Mouse (Mus musculus): ENCODE measurements around the gene Nemf. TPM values are rescaled to one million over a fixed set of nuclear protein-coding genes. Genes with fewer than 3 reads are reported as not detected.

The Nemf gene
- total and polyA plus RNA-seq, 3 experiments = 34.3 to 56.6 (median 44.9) TPM

GRCm38 (mm10) chr12:69351685-69352084 is 5.3 kb downstream of the Nemf start:
- Histone ChIP-seq H3K27me3 (replicated peaks) (no peaks in the 10 kb centered on the region), H3K4me1 (ENCODE audit: control insufficient read depth in 1 of 2, insufficient read depth in 2 of 2) (peaks cover 5 to 13% of the 10 kb centered on the region in 2 experiments), H3K9me3 (replicated peaks; ENCODE audit: low read length) (no peaks in the 10 kb centered on the region), H3K36me3 (replicated peaks in 1 of 2; ENCODE audit: control insufficient read depth in 1 of 2, insufficient read depth in 1 of 2, low read length in 1 of 2) (peaks cover 38 to 70% of the 10 kb centered on the region in 2 experiments), H3K27ac (ENCODE audit: insufficient read depth, low read depth) (no peak overlapping the region), H3K4me3 (replicated peaks in 1 of 3; ENCODE audit: low read depth in 2 of 3, low read length in 2 of 3, poor library complexity in 1 of 3) (no peak overlapping the region), H3K79me2 (replicated peaks; ENCODE audit: control insufficient read depth, extremely low read depth, insufficient read depth, poor library complexity, severe bottlenecking) (peaks cover 21% of the 10 kb centered on the region), H3K4me2 (ENCODE audit: insufficient read depth, low read depth, poor library complexity, severe bottlenecking) (no peak overlapping the region), H3K9ac (ENCODE audit: insufficient read depth, low read depth) (no peak overlapping the region)
- DNase-seq (ENCODE audit: extremely low read depth) = no peak
- in situ Hi-C loops (cut with MboI; ENCODE audit: low pct_ligation_motif_present, low pct_unique_long_range_greater_than_20kb, low sequenced_read_pairs) (loop anchor here (10.0 kb wide), 2 partner anchors 223 to 343 kb away; no protein-coding TSS in a partner anchor), dilution Hi-C loops (cut with MboI; ENCODE audit: extremely low pct_ligation_motif_present, extremely low pct_unique_long_range_greater_than_20kb, low sequenced_read_pairs) (no loop called here)
- TF ChIP-seq CTCF (conservative IDR thresholded peaks at IDR 0.05 in 1 of 2, IDR thresholded peaks at IDR 0.05 in 1 of 2; ENCODE audit: low read depth in 2 of 2, low read length in 2 of 2) = peak in 1 of 2 experiments; percentile 68; a peak in 2 of 4 replicates
- no peak for TF ChIP-seq CHD2 (IDR thresholded peaks at IDR 0.05; ENCODE audit: low read length)
- no peak for TF ChIP-seq HCFC1 (IDR thresholded peaks at IDR 0.05; ENCODE audit: low read depth, low read length)
- TF ChIP-seq MEF2A (IDR thresholded peaks at IDR 0.05; ENCODE audit: borderline replicate concordance, low read depth, low read length) = no peak
- TF ChIP-seq MXI1 (IDR thresholded peaks at IDR 0.05; ENCODE audit: low read depth, low read length) = no peak
- TF ChIP-seq BHLHE40 (IDR thresholded peaks at IDR 0.05; ENCODE audit: low read depth, low read length) = no peak
- TF ChIP-seq SIN3A (IDR thresholded peaks at IDR 0.05; ENCODE audit: low read length) = no peak
- peak; percentile 39 for TF ChIP-seq SMC3 (IDR thresholded peaks at IDR 0.05; ENCODE audit: low read depth, low read length)
- no peak for TF ChIP-seq POLR2AphosphoS2 (IDR thresholded peaks at IDR 0.05; ENCODE audit: low read depth, low read length)
- TF ChIP-seq UBTF (IDR thresholded peaks at IDR 0.05; ENCODE audit: low read depth, low read length) = no peak
- TF ChIP-seq JUN (IDR thresholded peaks at IDR 0.05; ENCODE audit: insufficient read depth, low read depth, low read length) = no peak
- TF ChIP-seq USF1 (IDR thresholded peaks at IDR 0.05; ENCODE audit: low read depth, low read length) = no peak
- no peak for TF ChIP-seq E2F4 (IDR thresholded peaks at IDR 0.05; ENCODE audit: insufficient replicate concordance, low read depth, low read length)
- TF ChIP-seq RCOR1 (conservative IDR thresholded peaks at IDR 0.05; ENCODE audit: low read depth, low read length) = no peak
- TF ChIP-seq ELF1 (IDR thresholded peaks at IDR 0.05; ENCODE audit: low read depth, low read length) = no peak
- no peak for TF ChIP-seq TCF12 (IDR thresholded peaks at IDR 0.05; ENCODE audit: low read depth, low read length)
- TF ChIP-seq ZKSCAN1 (IDR thresholded peaks at IDR 0.05; ENCODE audit: borderline replicate concordance, low read depth, low read length) = no peak
- TF ChIP-seq EP300 (IDR thresholded peaks at IDR 0.05; ENCODE audit: low read length) = no peak
- TF ChIP-seq MAX (IDR thresholded peaks at IDR 0.05; ENCODE audit: low read length) = no peak
- no peak for TF ChIP-seq ZC3H11A (IDR thresholded peaks at IDR 0.05; ENCODE audit: low read depth, low read length)
- peak; percentile 73 for TF ChIP-seq MYC (IDR thresholded peaks at IDR 0.05; ENCODE audit: low read depth, low read length)
- TF ChIP-seq MAFK (IDR thresholded peaks at IDR 0.05; ENCODE audit: insufficient replicate concordance, low read length) = no peak
- TF ChIP-seq ZNF384 (IDR thresholded peaks at IDR 0.05; ENCODE audit: low read depth, low read length) = no peak
- TF ChIP-seq RAD21 (IDR thresholded peaks at IDR 0.05; ENCODE audit: low read depth, low read length) = peak; percentile 11
- TF ChIP-seq JUND (conservative IDR thresholded peaks at IDR 0.05; ENCODE audit: low read depth, low read length) = no peak
- TF ChIP-seq IRF4 (IDR thresholded peaks at IDR 0.05; ENCODE audit: low read depth, low read length) = no peak

Data from CH12.LX (cell line).